Mouse (Mus musculus) MEL (cell line): ENCODE results near the gene Lpin1. TPM values are rescaled to one million over a fixed set of nuclear protein-coding genes. Genes with fewer than 3 reads are reported as not detected.

Source experiments
- DNase-seq: peaks from one replicate; pipeline ENCODE4 v3.0.0; 2011; ENCODE audit warnings: low read depth, low spot score
- H3K27ac ChIP-seq: 2 replicates; pipeline ENCODE4 v1.5.1; 2012; ENCODE audit warnings: low read depth, mild to moderate bottlenecking, control low read depth, low read length, moderate library complexity; ENCODE audit not compliant: control insufficient read depth
- H3K27me3 ChIP-seq, 2 experiments: fragments of 150-350 bp in 1 of 2; sonication (generic) in 1 of 2; 2 replicates each; pipeline ENCODE4 v1.6.1; 2012; ENCODE audit warnings: low read length in 2 of 2, mild to moderate bottlenecking in 2 of 2, improper control_type of control experiment in 1 of 2, moderate library complexity in 1 of 2; ENCODE audit not compliant: insufficient read depth in 2 of 2, control insufficient read depth in 1 of 2
- H3K36me3 ChIP-seq, 2 experiments: 2 replicates each; pipeline ENCODE4 v1.6.1; 2012 to 2014; ENCODE audit warnings: low read length in 2 of 2, improper control_type of control experiment in 1 of 2, inconsistent platforms in 1 of 2, mild to moderate bottlenecking in 1 of 2; ENCODE audit not compliant: insufficient read depth in 2 of 2, control insufficient read depth in 1 of 2
- H3K4me1 ChIP-seq, 2 experiments: fragments of 150-350 bp in 1 of 2; sonication (generic) in 1 of 2; 2 replicates each; pipeline ENCODE4 v1.6.1; 2012; ENCODE audit warnings: low read length in 2 of 2, improper control_type of control experiment in 1 of 2, mild to moderate bottlenecking in 1 of 2; ENCODE audit not compliant: insufficient read depth in 2 of 2, control insufficient read depth in 1 of 2
- H3K4me3 ChIP-seq, 2 experiments: fragments of 150-350 bp in 1 of 2; sonication (generic) in 1 of 2; 2 replicates each; pipeline ENCODE4 v1.5.1; 2012; ENCODE audit warnings: low read depth in 2 of 2, low read length in 2 of 2, mild to moderate bottlenecking in 2 of 2, moderate library complexity in 2 of 2, control low read depth in 1 of 2, improper control_type of control experiment in 1 of 2; ENCODE audit not compliant: control insufficient read depth in 1 of 2, insufficient read depth in 1 of 2
- H3K79me2 ChIP-seq: 2 replicates; pipeline ENCODE4 v1.6.1; 2012; ENCODE audit warnings: mild to moderate bottlenecking, low read length, moderate library complexity; ENCODE audit not compliant: control insufficient read depth, poor library complexity, insufficient read depth
- H3K9ac ChIP-seq: 2 replicates; pipeline ENCODE4 v1.6.1; 2012; ENCODE audit warnings: low read depth, mild to moderate bottlenecking, control low read depth, low read length, moderate library complexity; ENCODE audit not compliant: control insufficient read depth, poor library complexity, severe bottlenecking
- H3K9me3 ChIP-seq: fragments of 150-350 bp; sonication (generic); replicated peaks from 2 replicates; pipeline ENCODE4 v1.6.1; 2012; ENCODE audit warnings: mild to moderate bottlenecking, low read length, improper control_type of control experiment, moderate library complexity; ENCODE audit not compliant: insufficient read depth
- BHLHE40 ChIP-seq: IDR thresholded peaks from 2 replicates; pipeline ENCODE4 v1.6.1; 2012; ENCODE audit warnings: low read depth, mild to moderate bottlenecking, inconsistent platforms, low read length, improper control_type of control experiment, borderline replicate concordance
- CHD2 ChIP-seq: IDR thresholded peaks from 2 replicates; pipeline ENCODE4 v1.6.1; 2011; ENCODE audit warnings: low read length, improper control_type of control experiment
- E2F4 ChIP-seq: IDR thresholded peaks from 2 replicates; pipeline ENCODE4 v1.6.1; 2011; ENCODE audit warnings: low read depth, low read length, improper control_type of control experiment, borderline replicate concordance
- ELF1 ChIP-seq: IDR thresholded peaks from 2 replicates; pipeline ENCODE4 v1.6.1; 2014; ENCODE audit warnings: low read depth, mild to moderate bottlenecking, inconsistent platforms, low read length, improper control_type of control experiment, moderate library complexity
- EP300 ChIP-seq, 2 experiments: IDR thresholded peaks; 2 replicates each; pipeline ENCODE4 v1.6.1; 2011; ENCODE audit warnings: improper control_type of control experiment in 2 of 2, low read length in 2 of 2, low read depth in 1 of 2, mild to moderate bottlenecking in 1 of 2
- GABPA ChIP-seq: IDR thresholded peaks from 2 replicates; pipeline ENCODE4 v1.6.1; 2012; ENCODE audit warnings: low read depth, mild to moderate bottlenecking, inconsistent platforms, low read length, improper control_type of control experiment, moderate library complexity
- GATA1 ChIP-seq: IDR thresholded peaks from 2 replicates; pipeline ENCODE4 v1.6.1; 2011; ENCODE audit warnings: low read depth, low read length, improper control_type of control experiment
- HCFC1 ChIP-seq: IDR thresholded peaks from 2 replicates; pipeline ENCODE4 v1.6.1; 2012; ENCODE audit warnings: low read depth, mild to moderate bottlenecking, inconsistent platforms, low read length, improper control_type of control experiment, moderate library complexity
- KAT2A ChIP-seq: conservative IDR thresholded peaks from 2 replicates; pipeline ENCODE4 v1.6.1; 2012; ENCODE audit warnings: low read depth, low read length, improper control_type of control experiment, inconsistent platforms
- MAZ ChIP-seq: IDR thresholded peaks from 2 replicates; pipeline ENCODE4 v1.6.1; 2012; ENCODE audit warnings: low read depth, mild to moderate bottlenecking, inconsistent platforms, low read length, improper control_type of control experiment
- MXI1 ChIP-seq: IDR thresholded peaks from 2 replicates; pipeline ENCODE4 v1.6.1; 2011; ENCODE audit warnings: mild to moderate bottlenecking, low read depth, low read length, improper control_type of control experiment
- MYB ChIP-seq: IDR thresholded peaks from 2 replicates; pipeline ENCODE4 v1.6.1; 2011; ENCODE audit warnings: mild to moderate bottlenecking, low read depth, low read length, improper control_type of control experiment
- NELFE ChIP-seq: IDR thresholded peaks from 2 replicates; pipeline ENCODE4 v1.6.1; 2011; ENCODE audit warnings: low read depth, low read length, improper control_type of control experiment
- POLR2AphosphoS2 ChIP-seq: IDR thresholded peaks from 2 replicates; pipeline ENCODE4 v1.6.1; 2011; ENCODE audit warnings: low read length, improper control_type of control experiment
- RAD21 ChIP-seq: IDR thresholded peaks from 2 replicates; pipeline ENCODE4 v1.6.1; 2011; ENCODE audit warnings: mild to moderate bottlenecking, low read depth, low read length, improper control_type of control experiment
- RCOR1 ChIP-seq: IDR thresholded peaks from 2 replicates; pipeline ENCODE4 v1.6.1; 2012; ENCODE audit warnings: low read depth, mild to moderate bottlenecking, inconsistent platforms, low read length, improper control_type of control experiment
- SMC3 ChIP-seq: IDR thresholded peaks from 2 replicates; pipeline ENCODE4 v1.6.1; 2011; ENCODE audit warnings: low read depth, low read length, improper control_type of control experiment
- TAL1 ChIP-seq: IDR thresholded peaks from 2 replicates; pipeline ENCODE4 v1.6.1; 2012; ENCODE audit warnings: mild to moderate bottlenecking, inconsistent platforms, low read length, moderate library complexity, mixed read lengths
- TBP ChIP-seq: IDR thresholded peaks from 2 replicates; pipeline ENCODE4 v1.8.0; 2011; ENCODE audit warnings: low read depth, low read length, improper control_type of control experiment
- TCF12 ChIP-seq: IDR thresholded peaks from 2 replicates; pipeline ENCODE4 v1.6.1; 2014; ENCODE audit warnings: low read depth, mild to moderate bottlenecking, inconsistent platforms, low read length, improper control_type of control experiment, moderate library complexity
- USF1 ChIP-seq: IDR thresholded peaks from 2 replicates; pipeline ENCODE4 v1.6.1; 2014; ENCODE audit warnings: low read depth, mild to moderate bottlenecking, inconsistent platforms, low read length, improper control_type of control experiment, moderate library complexity
- ZKSCAN1 ChIP-seq: IDR thresholded peaks from 2 replicates; pipeline ENCODE4 v1.6.1; 2012; ENCODE audit warnings: low read depth, mild to moderate bottlenecking, inconsistent platforms, low read length, improper control_type of control experiment, moderate library complexity
- ZMIZ1 ChIP-seq: IDR thresholded peaks from 2 replicates; pipeline ENCODE4 v1.6.1; 2012; ENCODE audit warnings: low read depth, mild to moderate bottlenecking, inconsistent platforms, low read length, improper control_type of control experiment, moderate library complexity
- polyA plus RNA-seq, 2 experiments: library from polyadenylated mRNA; stranded (reverse) in 1 of 2; unstranded in 1 of 2; fragments of >175 nt in 1 of 2; fragments of >200 nt in 1 of 2; gene quantifications; 2 replicates each; pipeline versions ENCODE4 v1.2.1 to v1.2.4; 2012; ENCODE audit warnings: low replicate concordance in 2 of 2, low read depth in 1 of 2; ENCODE audit not compliant: insufficient read length in 2 of 2, insufficient read depth in 1 of 2, missing spikeins in 1 of 2
- total RNA-seq: library from RNA; depleted of rRNA; stranded (reverse); fragments of 300-350 nt; gene quantifications from 2 replicates; pipeline ENCODE4 v1.2.3, GENCODE M21; 2012

The Lpin1 gene
- total and polyA plus RNA-seq, 3 experiments = 1.2 to 3.9 TPM; not detected in 1

- no peaks in the 10 kb centered on the region for H3K79me2 ChIP-seq
- no peak for DNase-seq
- no peak for TF ChIP-seq E2F4
- no peak for TF ChIP-seq GATA1
- no peak for TF ChIP-seq RAD21
- no peak for TF ChIP-seq SMC3
- TF ChIP-seq HCFC1 = no peak
- TF ChIP-seq NELFE = no peak
- H3K9ac ChIP-seq = no peak overlapping the region
- no peaks in the 10 kb centered on the region for H3K9me3 ChIP-seq
- H3K36me3 ChIP-seq = no peaks in the 10 kb centered on the region
- H3K4me3 ChIP-seq = no peak overlapping the region
- no peaks in the 10 kb centered on the region for H3K4me1 ChIP-seq
- no peak overlapping the region for H3K27ac ChIP-seq
- H3K27me3 ChIP-seq = no peaks in the 10 kb centered on the region; a peak in 2 of 4 replicates
These were observed 112.8 kb downstream of the Lpin1 start for GRCm38 (mm10) chr12:16497960-16498359.

- no peak for DNase-seq
- no peaks in the 10 kb centered on the region for H3K79me2 ChIP-seq
- no peaks in the 10 kb centered on the region for H3K9me3 ChIP-seq
- no peaks in the 10 kb centered on the region for H3K36me3 ChIP-seq
- H3K27me3 ChIP-seq = peaks cover 0 to 1% of the 10 kb centered on the region in 2 experiments; a peak in 2 of 4 replicates
- H3K4me1 ChIP-seq = no peaks in the 10 kb centered on the region
- H3K27ac ChIP-seq = no peak overlapping the region
- H3K9ac ChIP-seq = no peak overlapping the region
- no peak for TF ChIP-seq TAL1
- TF ChIP-seq MYB = no peak
- no peak for TF ChIP-seq EP300 (IDR thresholded peaks at IDR 0.05; ENCODE audit: low read depth in 1 of 2, low read length in 2 of 2)
- TF ChIP-seq ZKSCAN1 = no peak
- no peak for TF ChIP-seq NELFE
- TF ChIP-seq KAT2A = no peak
- TF ChIP-seq GABPA = no peak
- no peak for TF ChIP-seq TBP
- no peak for TF ChIP-seq RCOR1
- no peak for TF ChIP-seq MAZ
- H3K4me3 ChIP-seq = no peak overlapping the region
These were observed 118.1 kb downstream of the Lpin1 start for GRCm38 (mm10) chr12:16492713-16493112.

GRCm38 (mm10) chr12:16488899-16489298 lies 121.9 kb downstream of the Lpin1 start:
- H3K4me3 ChIP-seq = no peak overlapping the region
- H3K9me3 ChIP-seq = no peaks in the 10 kb centered on the region
- TF ChIP-seq MYB (no peak), CHD2 (no peak), TCF12 (no peak), TAL1 (no peak), USF1 (no peak), POLR2AphosphoS2 (no peak), MXI1 (no peak), ZMIZ1 (no peak), ELF1 (no peak), GABPA (no peak), BHLHE40 (no peak), ZKSCAN1 (no peak)
- H3K79me2 ChIP-seq = no peaks in the 10 kb centered on the region
- H3K4me1 ChIP-seq = no peaks in the 10 kb centered on the region
- peaks cover 0 to 1% of the 10 kb centered on the region in 2 experiments; a peak in 1 of 4 replicates for H3K27me3 ChIP-seq
- H3K27ac ChIP-seq = no peak overlapping the region
- no peaks in the 10 kb centered on the region for H3K36me3 ChIP-seq
- no peak overlapping the region for H3K9ac ChIP-seq
- DNase-seq = no peak
